Mouse (Mus musculus) bone marrow, adult 2 months (tissue): ENCODE measurements around the gene Adgra3. TPM values are rescaled to one million over a fixed set of nuclear protein-coding genes. Genes with fewer than 3 reads are reported as not detected.

Source experiments
- H3K27ac ChIP-seq: fragments of 200-500 bp; 2 replicates; pipeline ENCODE4 v1.5.1; 2012; ENCODE audit warnings: low read depth, mild to moderate bottlenecking, control low read depth, inconsistent platforms, low read length; ENCODE audit not compliant: control insufficient read depth, poor library complexity, insufficient read depth
- H3K4me1 ChIP-seq: fragments of 200-500 bp; 2 replicates; pipeline ENCODE4 v1.6.1; 2011; ENCODE audit warnings: low read length; ENCODE audit not compliant: control insufficient read depth, insufficient read depth
- H3K4me3 ChIP-seq: fragments of 200-500 bp; replicated peaks from 2 replicates; pipeline ENCODE3; 2011; ENCODE audit warnings: mild to moderate bottlenecking, low read depth, low read length, control low read depth; ENCODE audit not compliant: control insufficient read depth
- CTCF ChIP-seq: fragments of 200-500 bp; IDR thresholded peaks from 2 replicates; pipeline ENCODE4 v1.5.1; 2011; ENCODE audit warnings: low read length, control low read depth; ENCODE audit not compliant: control insufficient read depth, insufficient read depth
- POLR2A ChIP-seq: fragments of 200-500 bp; IDR thresholded peaks from 2 replicates; pipeline ENCODE4 v1.6.1; 2011; ENCODE audit warnings: low read depth, mild to moderate bottlenecking, control low read depth, low read length, borderline replicate concordance; ENCODE audit not compliant: control insufficient read depth
- WGBS: fragments of 180-500 bp; shearing (Covaris S2); methylation state at CpG from one replicate; pipeline ENCODE4 v1.1.7; 2018; 5-methylcytosine and 5-hydroxymethylcytosine counted together
- polyA plus RNA-seq: library from polyadenylated mRNA; stranded (reverse); fragments of >200 nt; gene quantifications from 2 replicates; pipeline ENCODE4 v1.2.4, GENCODE M21; 2011; ENCODE audit warnings: low replicate concordance; ENCODE audit not compliant: missing spikeins, insufficient read depth, insufficient read length

The Adgra3 gene
- polyA plus RNA-seq, 1 experiment: 4.6 TPM

- Histone ChIP-seq H3K4me3 (no peak overlapping the region), H3K4me1 (no peaks in the 10 kb centered on the region), H3K27ac (no peak overlapping the region)
- no peak for TF ChIP-seq POLR2A
- no peak for TF ChIP-seq CTCF
These were observed 134.1 kb downstream of the Adgra3 start for GRCm38 (mm10) chr5:49924712-49925111.

GRCm38 (mm10) chr5:49915695-49916106 is 143.1 kb downstream of the Adgra3 start:
- H3K4me3 ChIP-seq: no peak overlapping the region
- no peak overlapping the region for H3K27ac ChIP-seq
- TF ChIP-seq CTCF (no peak), POLR2A (no peak)
- 68% methylated on average over 2 of the region's 2 CpGs for WGBS
- H3K4me1 ChIP-seq: no peaks in the 10 kb centered on the region
